Mouse (Mus musculus): Measurements from ENCODE around the gene Slc26a9. TPM values are rescaled to one million over a fixed set of nuclear protein-coding genes. Genes with fewer than 3 reads are reported as not detected.
A peak's percentile ranks its signal among the peaks of the same experiment; 100 is the strongest.

The Slc26a9 gene
- polyA plus RNA-seq, 1 experiment from 2014 or later, result 15.4 TPM

- TF ChIP-seq CTCF (IDR thresholded peaks at IDR 0.05; ENCODE audit: low read depth) (no peak), EP300 (optimal IDR thresholded peaks at IDR 0.05) (no peak)
- no peak within 1 kb of the TSS for H3K27ac ChIP-seq (replicated peaks)
- no peaks in the 10 kb centered on the region for H3K4me1 ChIP-seq (replicated peaks; ENCODE audit: control insufficient read depth, insufficient read depth)
- 0 out of 2 replicates have a peak within 1 kb of the TSS, but pooled peaks have one; percentile 18 for H3K9ac ChIP-seq (ENCODE audit: low read length)
- ATAC-seq (ENCODE audit: low FRiP score, low TSS enrichment), result peak; percentile 84
- no peaks in the 10 kb centered on the region for H3K27me3 ChIP-seq (ENCODE audit: control insufficient read depth, insufficient read depth, low read length)
- peak; percentile 56 for DNase-seq (ENCODE audit: low spot score)
- H3K36me3 ChIP-seq (ENCODE audit: control insufficient read depth, insufficient read depth, low read length), result no peaks in the 10 kb centered on the region
- H3K4me2 ChIP-seq (replicated peaks; ENCODE audit: low read depth), result peak within 1 kb of the TSS; percentile 55
- H3K4me3 ChIP-seq (ENCODE audit: low read depth, low read length), result peak within 1 kb of the TSS; percentile 5
- WGBS, result 8% methylated on average over 26 of the region's 26 CpGs
- no peaks in the 10 kb centered on the region for H3K9me3 ChIP-seq (ENCODE audit: control insufficient read depth, low read length)
Observed at GRCm38 (mm10) chr1:131797202-131797909, 53.5 kb downstream of the Slc26a9 start, which contains the start of gene Pm20d1. TSS of gene Pm20d1 (plus strand) at chr1:131797381.

GRCm38 (mm10) chr1:131800001-131800400, 56.2 kb downstream of the Slc26a9 start:
- 46% methylated on average over 1 of the region's 1 CpGs for WGBS
- H3K27me3 ChIP-seq (ENCODE audit: control insufficient read depth, insufficient read depth, low read length), result no peaks in the 10 kb centered on the region
- no peaks in the 10 kb centered on the region for H3K9me3 ChIP-seq (ENCODE audit: control insufficient read depth, low read length)
- no peak overlapping the region for H3K4me2 ChIP-seq (replicated peaks; ENCODE audit: low read depth)
- no peak overlapping the region for H3K4me3 ChIP-seq (ENCODE audit: low read depth, low read length)
- no peak for DNase-seq (ENCODE audit: low spot score)
- H3K36me3 ChIP-seq (ENCODE audit: control insufficient read depth, insufficient read depth, low read length), result no peaks in the 10 kb centered on the region
- no peak overlapping the region for H3K9ac ChIP-seq (ENCODE audit: low read length)
- no peak for ATAC-seq (ENCODE audit: low FRiP score, low TSS enrichment)
- H3K27ac ChIP-seq (replicated peaks), result no peak overlapping the region
- no peaks in the 10 kb centered on the region for H3K4me1 ChIP-seq (replicated peaks; ENCODE audit: control insufficient read depth, insufficient read depth)
- no peak for TF ChIP-seq CTCF (IDR thresholded peaks at IDR 0.05; ENCODE audit: low read depth)
- TF ChIP-seq EP300 (optimal IDR thresholded peaks at IDR 0.05), result no peak

GRCm38 (mm10) chr1:131801071-131801470, 57.2 kb downstream of the Slc26a9 start:
- Histone ChIP-seq H3K36me3 (ENCODE audit: control insufficient read depth, insufficient read depth, low read length) (no peaks in the 10 kb centered on the region), H3K4me3 (ENCODE audit: low read depth, low read length) (no peak overlapping the region), H3K4me1 (replicated peaks; ENCODE audit: control insufficient read depth, insufficient read depth) (no peaks in the 10 kb centered on the region), H3K27ac (replicated peaks) (no peak overlapping the region), H3K9me3 (ENCODE audit: control insufficient read depth, low read length) (no peaks in the 10 kb centered on the region), H3K27me3 (ENCODE audit: control insufficient read depth, insufficient read depth, low read length) (no peaks in the 10 kb centered on the region), H3K9ac (ENCODE audit: low read length) (no peak overlapping the region), H3K4me2 (replicated peaks; ENCODE audit: low read depth) (no peak overlapping the region)
- ATAC-seq (ENCODE audit: low FRiP score, low TSS enrichment) (no peak), DNase-seq (ENCODE audit: low spot score) (no peak)
- no peak for TF ChIP-seq EP300 (optimal IDR thresholded peaks at IDR 0.05)
- TF ChIP-seq CTCF (IDR thresholded peaks at IDR 0.05; ENCODE audit: low read depth), result no peak
- WGBS, result 94% methylated on average over 8 of the region's 8 CpGs

- no peak for DNase-seq (ENCODE audit: low spot score)
- TF ChIP-seq CTCF (IDR thresholded peaks at IDR 0.05; ENCODE audit: low read depth) (no peak), EP300 (optimal IDR thresholded peaks at IDR 0.05) (no peak)
- no peak for ATAC-seq (ENCODE audit: low FRiP score, low TSS enrichment)
- H3K27me3 ChIP-seq (ENCODE audit: control insufficient read depth, insufficient read depth, low read length), result no peaks in the 10 kb centered on the region
- H3K36me3 ChIP-seq (ENCODE audit: control insufficient read depth, insufficient read depth, low read length), result no peaks in the 10 kb centered on the region
- no peaks in the 10 kb centered on the region for H3K4me1 ChIP-seq (replicated peaks; ENCODE audit: control insufficient read depth, insufficient read depth)
- H3K9ac ChIP-seq (ENCODE audit: low read length), result no peak overlapping the region
- no peak overlapping the region for H3K4me2 ChIP-seq (replicated peaks; ENCODE audit: low read depth)
- H3K4me3 ChIP-seq (ENCODE audit: low read depth, low read length), result no peak overlapping the region
- WGBS, result 72% methylated on average over 5 of the region's 5 CpGs
- H3K27ac ChIP-seq (replicated peaks), result no peak overlapping the region
- H3K9me3 ChIP-seq (ENCODE audit: control insufficient read depth, low read length), result no peaks in the 10 kb centered on the region
Observed at GRCm38 (mm10) chr1:131802652-131803051, 58.8 kb downstream of the Slc26a9 start.

GRCm38 (mm10) chr1:131804166-131804565, 60.3 kb downstream of the Slc26a9 start:
- H3K27ac ChIP-seq (replicated peaks), result no peak overlapping the region
- no peak overlapping the region for H3K9ac ChIP-seq (ENCODE audit: low read length)
- 90% methylated on average over 3 of the region's 3 CpGs for WGBS

GRCm38 (mm10) chr1:131808986-131809385, 65.2 kb downstream of the Slc26a9 start:
- H3K9me3 ChIP-seq (ENCODE audit: control insufficient read depth, low read length), result no peaks in the 10 kb centered on the region
- H3K36me3 ChIP-seq (ENCODE audit: control insufficient read depth, insufficient read depth, low read length), result no peaks in the 10 kb centered on the region
- no peak for TF ChIP-seq EP300 (optimal IDR thresholded peaks at IDR 0.05)
- TF ChIP-seq CTCF (IDR thresholded peaks at IDR 0.05; ENCODE audit: low read depth), result no peak
- H3K27ac ChIP-seq (replicated peaks), result no peak overlapping the region
- ATAC-seq (ENCODE audit: low FRiP score, low TSS enrichment) (no peak), DNase-seq (ENCODE audit: low spot score) (no peak)
- H3K4me2 ChIP-seq (replicated peaks; ENCODE audit: low read depth), result no peak overlapping the region
- no peak overlapping the region for H3K4me3 ChIP-seq (ENCODE audit: low read depth, low read length)
- 69% methylated on average over 1 of the region's 1 CpGs for WGBS
- H3K27me3 ChIP-seq (ENCODE audit: control insufficient read depth, insufficient read depth, low read length), result no peaks in the 10 kb centered on the region
- H3K9ac ChIP-seq (ENCODE audit: low read length), result no peak overlapping the region
- no peaks in the 10 kb centered on the region for H3K4me1 ChIP-seq (replicated peaks; ENCODE audit: control insufficient read depth, insufficient read depth)

More at GRCm38 (mm10) chr1:131804166-131804565, 60.3 kb downstream of the Slc26a9 start:
- H3K4me3 ChIP-seq (ENCODE audit: low read depth, low read length), result no peak overlapping the region
- TF ChIP-seq EP300 (optimal IDR thresholded peaks at IDR 0.05) (no peak), CTCF (IDR thresholded peaks at IDR 0.05; ENCODE audit: low read depth) (no peak)
- no peaks in the 10 kb centered on the region for H3K9me3 ChIP-seq (ENCODE audit: control insufficient read depth, low read length)
- DNase-seq (ENCODE audit: low spot score), result no peak
- no peak overlapping the region for H3K4me2 ChIP-seq (replicated peaks; ENCODE audit: low read depth)
- H3K36me3 ChIP-seq (ENCODE audit: control insufficient read depth, insufficient read depth, low read length), result no peaks in the 10 kb centered on the region
- ATAC-seq (ENCODE audit: low FRiP score, low TSS enrichment), result no peak
- H3K4me1 ChIP-seq (replicated peaks; ENCODE audit: control insufficient read depth, insufficient read depth), result no peaks in the 10 kb centered on the region
- no peaks in the 10 kb centered on the region for H3K27me3 ChIP-seq (ENCODE audit: control insufficient read depth, insufficient read depth, low read length)
